Comparison of ENCODE assay signal across 8 mouse cellular contexts in the genomic region with DNA sequence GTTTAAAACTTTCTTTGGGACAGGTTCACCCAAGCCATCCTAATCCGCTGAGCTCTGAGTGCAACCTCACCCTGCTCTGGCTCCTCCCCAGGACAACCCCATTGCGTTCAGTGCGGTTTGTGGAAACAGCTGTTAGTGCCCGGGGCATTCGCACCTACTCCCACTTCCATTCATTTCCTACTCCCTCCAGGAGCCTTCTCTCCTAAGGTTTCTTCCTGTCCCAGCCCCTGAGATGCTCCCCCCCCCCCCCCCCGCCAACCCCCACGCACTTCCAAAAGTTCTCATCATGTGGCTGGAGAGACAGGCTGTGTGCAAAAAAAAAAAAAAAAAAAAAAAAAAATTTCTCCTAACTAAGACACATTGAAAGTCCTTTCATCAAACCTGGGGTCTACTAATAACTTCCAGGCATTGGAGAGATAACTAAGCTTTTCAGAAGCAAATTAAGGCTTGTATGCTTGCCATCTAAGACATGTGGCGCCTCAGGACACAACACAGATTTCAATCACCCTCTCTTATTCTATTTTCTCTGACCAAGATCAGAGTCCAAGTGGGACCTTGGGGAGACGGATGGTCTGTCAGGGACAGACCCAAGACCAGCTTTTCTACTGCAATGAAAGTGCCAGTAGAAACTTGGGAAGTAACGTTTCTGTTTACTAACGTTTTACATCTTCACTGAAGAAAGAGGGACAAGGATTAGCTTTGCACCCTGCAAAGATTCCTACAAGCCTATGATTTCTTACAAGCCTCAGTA. TPM values are rescaled to one million over a fixed set of nuclear protein-coding genes. Genes with fewer than 3 reads are reported as not detected.
A peak's percentile ranks its signal among the peaks of the same experiment; 100 is the strongest.
DNase-seq lines count a peak whose midpoint lies in the region; ATAC-seq and TF ChIP-seq lines count a peak whose summit lies in the region.

No protein-coding gene starts in this region.

- no peak for DNase-seq in forebrain, embryonic 10.5 days (ENCODE audit: extremely low spot score, low spot score)
- no peak for DNase-seq in limb, embryonic 11.5 days (ENCODE audit: low spot score)
- DNase-seq in cerebellum, adult 18-20 months: no peak
- no peak for DNase-seq in cerebellum, postnatal 25 days
- DNase-seq in thymus, postnatal 10 days (ENCODE audit: low spot score in 2 of 2): no peak

- H3K27me3 ChIP-seq in megakaryocyte, embryonic 14.5 days (replicated peaks): peaks cover 4% of the 10 kb centered on the region
- H3K27me3 ChIP-seq in forebrain, embryonic 10.5 days (ENCODE audit: poor library complexity, severe bottlenecking): no peaks in the 10 kb centered on the region
- no peaks in the 10 kb centered on the region for H3K27me3 ChIP-seq in limb, embryonic 11.5 days (ENCODE audit: control insufficient read depth, insufficient read depth, low read length)
- no peaks in the 10 kb centered on the region for H3K27me3 ChIP-seq in small intestine, adult 2 months (ENCODE audit: control insufficient read depth, insufficient read depth, low read length)

- peaks cover 15% of the 10 kb centered on the region for H3K36me3 ChIP-seq in megakaryocyte, embryonic 14.5 days (replicated peaks; ENCODE audit: low read length)
- peaks cover 11% of the 10 kb centered on the region for H3K36me3 ChIP-seq in forebrain, embryonic 10.5 days (replicated peaks)
- H3K36me3 ChIP-seq in limb, embryonic 11.5 days (ENCODE audit: control insufficient read depth, insufficient read depth, low read length): 0 out of 2 replicates have a peak, but pooled peaks cover 3% of the 10 kb centered on the region
- 0 out of 2 replicates have a peak, but pooled peaks cover 2% of the 10 kb centered on the region for H3K36me3 ChIP-seq in small intestine, adult 2 months (ENCODE audit: control insufficient read depth, insufficient read depth, low read length)

- peak overlapping the region; percentile 46 for H3K4me2 ChIP-seq in limb, embryonic 11.5 days (ENCODE audit: low read depth, severe bottlenecking)

- H3K27ac ChIP-seq in forebrain, embryonic 10.5 days: peak overlapping the region; percentile 99
- no peak overlapping the region for H3K27ac ChIP-seq in limb, embryonic 11.5 days (replicated peaks; ENCODE audit: low read depth, low read length)
- H3K27ac ChIP-seq in small intestine, adult 2 months (ENCODE audit: insufficient read depth, low read depth, low read length): no peak overlapping the region

- H3K9me3 ChIP-seq in megakaryocyte, embryonic 14.5 days: no peaks in the 10 kb centered on the region
- H3K9me3 ChIP-seq in forebrain, embryonic 10.5 days: no peaks in the 10 kb centered on the region
- no peaks in the 10 kb centered on the region for H3K9me3 ChIP-seq in limb, embryonic 11.5 days (ENCODE audit: control insufficient read depth, low read length)

- 29% methylated on average over 11 of the region's 11 CpGs for WGBS in forebrain, embryonic 10.5 days
- WGBS in limb, embryonic 11.5 days: 32% methylated on average over 9 of the region's 11 CpGs
- WGBS in small intestine, adult 2 months: 26% methylated on average over 11 of the region's 11 CpGs

- TF ChIP-seq CTCF in small intestine, adult 2 months (IDR thresholded peaks at IDR 0.05; ENCODE audit: extremely low read depth, insufficient read length, insufficient replicate concordance, low read depth, low read length): no peak

- TF ChIP-seq POLR2A in small intestine, adult 2 months (IDR thresholded peaks at IDR 0.05; ENCODE audit: low read depth, low read length): no peak

- H3K4me3 ChIP-seq in megakaryocyte, embryonic 14.5 days (replicated peaks): peak overlapping the region; percentile 98
- H3K4me3 ChIP-seq in forebrain, embryonic 10.5 days: peak overlapping the region; percentile 90
- H3K4me3 ChIP-seq in limb, embryonic 11.5 days (ENCODE audit: low read depth, low read length): peak overlapping the region; percentile 62
- peak overlapping the region; percentile 86 for H3K4me3 ChIP-seq in small intestine, adult 2 months (ENCODE audit: low read depth, low read length)

- peak overlapping the region; percentile 77 for H3K9ac ChIP-seq in limb, embryonic 11.5 days (ENCODE audit: low read length)

- peaks cover 34% of the 10 kb centered on the region for H3K4me1 ChIP-seq in megakaryocyte, embryonic 14.5 days
- peaks cover 13% of the 10 kb centered on the region for H3K4me1 ChIP-seq in forebrain, embryonic 10.5 days
- H3K4me1 ChIP-seq in limb, embryonic 11.5 days (ENCODE audit: control insufficient read depth, insufficient read depth, low read length): no peaks in the 10 kb centered on the region
- H3K4me1 ChIP-seq in small intestine, adult 2 months (ENCODE audit: control insufficient read depth, insufficient read depth, insufficient read length, low read length): no peaks in the 10 kb centered on the region

- no peak for ATAC-seq in megakaryocyte, adult 5-6 weeks (ENCODE audit: poor library complexity, severe bottlenecking)
- no peak; the same call in 1 of the 2 replicates for ATAC-seq in limb, embryonic 11.5 days (ENCODE audit: insufficient number of reproducible peaks, low FRiP score, low TSS enrichment, low read depth)

RNA-seq across cellular contexts. Expression of a gene that starts 0.5 kb away (rescaled TPM):
- 1.7 TPM in 1 of 2 replicates, not detected in the other for polyA plus RNA-seq in megakaryocyte, embryonic 14.5 days (2012; ENCODE audit: insufficient read depth, low replicate concordance)
- 7.6 and 8.2 TPM in 2 replicates for total RNA-seq in megakaryocyte, adult 5-6 weeks (2015)
- total RNA-seq in megakaryocyte, adult 5-6 weeks (2017): 8.9 and 15.7 TPM in 2 replicates
- 23.7 and 25.7 TPM in 2 replicates for polyA plus RNA-seq in forebrain, embryonic 10.5 days (2016; fragmentation: Nextera tagmentation; extraction: Ambion mirVana)
- 23.4 and 24.4 TPM in 2 replicates for polyA plus RNA-seq in limb, embryonic 11.5 days (2014; fragmentation: Nextera tagmentation; extraction: Ambion mirVana)
- polyA plus RNA-seq in small intestine, adult 2 months (2012; rRNA removed): 0.70 and 1.4 TPM in 2 replicates

RNA-seq across cellular contexts. Expression of a gene that starts 53.3 kb away (rescaled TPM):
- 0.17 TPM in 1 of 2 replicates, not detected in the other for polyA plus RNA-seq in megakaryocyte, embryonic 14.5 days (2012; ENCODE audit: insufficient read depth, low replicate concordance)
- total RNA-seq in megakaryocyte, adult 5-6 weeks (2015): 0.05 and 0.16 TPM in 2 replicates
- total RNA-seq in megakaryocyte, adult 5-6 weeks (2017): 0.08 and 0.51 TPM in 2 replicates
- 1.4 and 2.0 TPM in 2 replicates for polyA plus RNA-seq in forebrain, embryonic 10.5 days (2016; fragmentation: Nextera tagmentation; extraction: Ambion mirVana)
- polyA plus RNA-seq in limb, embryonic 11.5 days (2014; fragmentation: Nextera tagmentation; extraction: Ambion mirVana): 0.21 and 0.37 TPM in 2 replicates
- 3.2 and 9.9 TPM in 2 replicates for polyA plus RNA-seq in small intestine, adult 2 months (2012; rRNA removed)

RNA-seq across cellular contexts. Expression of a gene that starts 58.7 kb away (rescaled TPM):
- polyA plus RNA-seq in megakaryocyte, embryonic 14.5 days (2012; ENCODE audit: insufficient read depth, low replicate concordance): not detected in 2 replicates
- not detected in 2 replicates for total RNA-seq in megakaryocyte, adult 5-6 weeks (2015)
- total RNA-seq in megakaryocyte, adult 5-6 weeks (2017): not detected in 2 replicates
- polyA plus RNA-seq in forebrain, embryonic 10.5 days (2016; fragmentation: Nextera tagmentation; extraction: Ambion mirVana): not detected in 2 replicates
- polyA plus RNA-seq in limb, embryonic 11.5 days (2014; fragmentation: Nextera tagmentation; extraction: Ambion mirVana): 0.04 TPM in 1 of 2 replicates, not detected in the other
- polyA plus RNA-seq in small intestine, adult 2 months (2012; rRNA removed): 93.4 and 151 TPM in 2 replicates

Comparison
In these comparisons a context has a peak if more than half of its experiments do, and no peak if none do; other contexts are left out.
1. RNA of a gene that starts 58.7 kb away (polyA plus RNA-seq): 93.4 to 151 TPM in small intestine, adult 2 months; 0.04 TPM in limb, embryonic 11.5 days, not detected in megakaryocyte, embryonic 14.5 days and not detected in forebrain, embryonic 10.5 days; every median in the first group is over 10 times any median in the second.
2. Peak in every context shown above with its lines, with median percentiles within 50 percentile points of each other: H3K4me3 ChIP-seq.